In the genomic region with DNA sequence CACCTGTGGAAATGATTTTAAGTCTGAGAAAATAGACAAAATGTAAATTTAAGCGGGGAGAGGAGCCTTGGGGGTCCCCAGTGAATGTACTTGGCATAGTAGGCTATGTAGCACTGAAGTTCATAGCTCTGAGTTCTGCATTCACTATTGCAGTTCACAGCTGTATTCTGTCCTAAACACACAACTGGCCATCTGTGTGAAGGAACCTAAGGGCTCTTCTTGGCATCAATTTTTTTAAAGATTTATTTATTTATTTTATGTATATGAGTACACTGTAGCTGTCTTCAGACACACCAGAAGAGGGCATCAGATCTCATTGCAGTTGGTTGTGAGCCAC, we compare ENCODE assay signal across 13 mouse cellular contexts.
A peak's percentile ranks its signal among the peaks of the same experiment; 100 is the strongest.
DNase-seq lines count a peak whose midpoint lies in the region; ATAC-seq and TF ChIP-seq lines count a peak whose summit lies in the region.
"Had no signal": no experiment of that assay in that cellular context is flagged by ENCODE, and none has a peak within 500 bp of the region (broad histone marks: within the 10 kb centered on the region; RNA-seq: fewer than 3 reads in every experiment).

No protein-coding gene starts in this region.

- no peak overlapping the region for H3K4me2 ChIP-seq in embryonic facial prominence, embryonic 11.5 days (ENCODE audit: low read depth, low read length)
- H3K4me2 ChIP-seq in lung, embryonic 14.5 days, result no peak overlapping the region
- no peak overlapping the region for H3K4me2 ChIP-seq in forebrain, embryonic 13.5 days
- H3K4me2 ChIP-seq in hindbrain, postnatal 0 days (ENCODE audit: low read depth, low read length), result no peak overlapping the region
- H3K4me2 ChIP-seq: heart, embryonic 15.5 days; liver, embryonic 15.5 days had no signal

- H3K36me3 ChIP-seq in embryonic facial prominence, embryonic 11.5 days (replicated peaks; ENCODE audit: control insufficient read depth, insufficient read depth, low read depth, low read length), result no peaks in the 10 kb centered on the region
- H3K36me3 ChIP-seq in embryonic facial prominence, embryonic 10.5 days (replicated peaks), result no peaks in the 10 kb centered on the region
- H3K36me3 ChIP-seq in lung, embryonic 14.5 days (ENCODE audit: insufficient read depth), result no peaks in the 10 kb centered on the region
- no peaks in the 10 kb centered on the region for H3K36me3 ChIP-seq in forebrain, embryonic 13.5 days (ENCODE audit: poor library complexity, severe bottlenecking)
- H3K36me3 ChIP-seq in hindbrain, postnatal 0 days (ENCODE audit: insufficient read depth, low read length), result no peaks in the 10 kb centered on the region
- H3K36me3 ChIP-seq: heart, embryonic 15.5 days; liver, embryonic 15.5 days had no signal

- 0 out of 2 replicates have a peak, but pooled peaks have one; percentile 52 for ATAC-seq in embryonic facial prominence, embryonic 11.5 days (replicated peaks; ENCODE audit: insufficient number of reproducible peaks, low FRiP score, low TSS enrichment, low read depth)
- peak; percentile 41; the same call in 1 of the 2 replicates for ATAC-seq in lung, embryonic 14.5 days (ENCODE audit: insufficient read depth)
- ATAC-seq in forebrain, embryonic 13.5 days, result peak; percentile 55
- peak; percentile 74 for ATAC-seq in hindbrain, postnatal 0 days

- 0% methylated on average over 1 of the region's 1 CpGs for WGBS in embryonic facial prominence, embryonic 11.5 days
- WGBS in embryonic facial prominence, embryonic 10.5 days, result 4% methylated on average over 1 of the region's 1 CpGs
- 6% methylated on average over 1 of the region's 1 CpGs for WGBS in lung, embryonic 14.5 days
- WGBS in forebrain, embryonic 13.5 days, result 17% methylated on average over 1 of the region's 1 CpGs
- WGBS in hindbrain, postnatal 0 days, result 3% methylated on average over 1 of the region's 1 CpGs

- TF ChIP-seq CTCF in lung, embryonic 14.5 days (IDR thresholded peaks at IDR 0.05; ENCODE audit: low read depth), result no peak
- TF ChIP-seq CTCF in hindbrain, postnatal 0 days (IDR thresholded peaks at IDR 0.05; ENCODE audit: low read depth), result no peak

- H3K27ac ChIP-seq in embryonic facial prominence, embryonic 11.5 days (replicated peaks; ENCODE audit: low read depth, low read length), result no peak overlapping the region
- no peak overlapping the region for H3K27ac ChIP-seq in embryonic facial prominence, embryonic 10.5 days (replicated peaks)
- H3K27ac ChIP-seq in lung, embryonic 14.5 days (ENCODE audit: low read depth), result no peak overlapping the region
- no peak overlapping the region for H3K27ac ChIP-seq in forebrain, embryonic 13.5 days
- H3K27ac ChIP-seq in hindbrain, postnatal 0 days, result no peak overlapping the region
- H3K27ac ChIP-seq: heart, embryonic 15.5 days; liver, embryonic 15.5 days; macrophage; stomach, postnatal 0 days had no signal

- no peak for DNase-seq in embryonic facial prominence, embryonic 11.5 days (ENCODE audit: low spot score)
- no peak for DNase-seq in embryonic facial prominence, embryonic 10.5 days (ENCODE audit: low spot score)
- DNase-seq in lung, embryonic 14.5 days, result peak; percentile 21
- no peak for DNase-seq in lung, postnatal 10 days
- DNase-seq in hindbrain, postnatal 0 days (ENCODE audit: low spot score), result no peak
- no peak for DNase-seq in right cerebral cortex, postnatal 25 days
- no peak for DNase-seq in kidney, adult 18-20 months

- no peak overlapping the region for H3K9ac ChIP-seq in embryonic facial prominence, embryonic 11.5 days (replicated peaks; ENCODE audit: low read length)
- H3K9ac ChIP-seq in lung, embryonic 14.5 days, result no peak overlapping the region
- H3K9ac ChIP-seq in forebrain, embryonic 13.5 days, result no peak overlapping the region
- no peak overlapping the region for H3K9ac ChIP-seq in hindbrain, postnatal 0 days (replicated peaks; ENCODE audit: low read length)
- H3K9ac ChIP-seq: heart, embryonic 15.5 days; liver, embryonic 15.5 days had no signal

- H3K27me3 ChIP-seq in embryonic facial prominence, embryonic 11.5 days (ENCODE audit: control insufficient read depth, insufficient read depth, low read length), result no peaks in the 10 kb centered on the region
- no peaks in the 10 kb centered on the region for H3K27me3 ChIP-seq in embryonic facial prominence, embryonic 10.5 days (replicated peaks; ENCODE audit: low read depth, poor library complexity, severe bottlenecking)
- no peaks in the 10 kb centered on the region for H3K27me3 ChIP-seq in lung, embryonic 14.5 days (ENCODE audit: insufficient read depth, low read length)
- H3K27me3 ChIP-seq in forebrain, embryonic 13.5 days, result no peaks in the 10 kb centered on the region
- H3K27me3 ChIP-seq in hindbrain, postnatal 0 days (ENCODE audit: insufficient read depth, low read length), result no peaks in the 10 kb centered on the region
- H3K27me3 ChIP-seq: heart, embryonic 15.5 days; liver, embryonic 15.5 days had no signal

- no peaks in the 10 kb centered on the region for H3K4me1 ChIP-seq in embryonic facial prominence, embryonic 11.5 days (ENCODE audit: control insufficient read depth, insufficient read depth, low read length)
- no peaks in the 10 kb centered on the region for H3K4me1 ChIP-seq in embryonic facial prominence, embryonic 10.5 days
- no peaks in the 10 kb centered on the region for H3K4me1 ChIP-seq in lung, embryonic 14.5 days (ENCODE audit: insufficient read depth)
- no peaks in the 10 kb centered on the region; the same call in 1 of the 2 replicates for H3K4me1 ChIP-seq in forebrain, embryonic 13.5 days
- H3K4me1 ChIP-seq in hindbrain, postnatal 0 days (ENCODE audit: insufficient read depth, low read length), result no peaks in the 10 kb centered on the region
- H3K4me1 ChIP-seq: heart, embryonic 15.5 days had no signal

- no peaks in the 10 kb centered on the region for H3K9me3 ChIP-seq in embryonic facial prominence, embryonic 11.5 days (replicated peaks; ENCODE audit: control insufficient read depth, low read length)
- no peaks in the 10 kb centered on the region for H3K9me3 ChIP-seq in embryonic facial prominence, embryonic 10.5 days
- no peaks in the 10 kb centered on the region for H3K9me3 ChIP-seq in lung, embryonic 14.5 days (ENCODE audit: low read depth, low read length)
- H3K9me3 ChIP-seq in forebrain, embryonic 13.5 days (replicated peaks), result no peaks in the 10 kb centered on the region
- H3K9me3 ChIP-seq in hindbrain, postnatal 0 days (ENCODE audit: low read length), result no peaks in the 10 kb centered on the region
- H3K9me3 ChIP-seq: heart, embryonic 15.5 days; liver, embryonic 15.5 days had no signal

- no peak overlapping the region for H3K4me3 ChIP-seq in embryonic facial prominence, embryonic 11.5 days (ENCODE audit: low read depth, low read length)
- no peak overlapping the region for H3K4me3 ChIP-seq in embryonic facial prominence, embryonic 10.5 days
- H3K4me3 ChIP-seq in lung, embryonic 14.5 days (ENCODE audit: low read depth, low read length), result no peak overlapping the region
- no peak overlapping the region for H3K4me3 ChIP-seq in forebrain, embryonic 13.5 days
- H3K4me3 ChIP-seq in hindbrain, postnatal 0 days (ENCODE audit: low read length), result no peak overlapping the region
- H3K4me3 ChIP-seq: heart, embryonic 15.5 days; liver, embryonic 15.5 days; myocyte had no signal
